Mouse (Mus musculus): ENCODE results near the gene Nup62cl.

- TF ChIP-seq CTCF (IDR thresholded peaks at IDR 0.05; ENCODE audit: borderline replicate concordance, extremely low read depth, insufficient read depth, insufficient read length) (no peak), POLR2A (IDR thresholded peaks at IDR 0.05; ENCODE audit: borderline replicate concordance, extremely low read depth, insufficient read depth, insufficient read length, poor library complexity, severe bottlenecking) (no peak)
Observed at GRCm38 (mm10) chrX:139997740-139998690, 64.5 kb downstream of the Nup62cl start, which contains the start of gene Rbm41.

Measured in brain, embryonic 14.5 days (tissue).